Mouse (Mus musculus): ENCODE measurements at regions not wholly inside any gene's neighbourhood (a gene's known extent, or its start where the extent isn't known, plus 50 kb on each side); places are given as distances from the start of the nearest gene placed in this dataset.
"Not testable (repeated sequence)": the region's sequence is repeated elsewhere in the genome, so short reads cannot be mapped to it uniquely, and the experiment has no call there.

DNA sequence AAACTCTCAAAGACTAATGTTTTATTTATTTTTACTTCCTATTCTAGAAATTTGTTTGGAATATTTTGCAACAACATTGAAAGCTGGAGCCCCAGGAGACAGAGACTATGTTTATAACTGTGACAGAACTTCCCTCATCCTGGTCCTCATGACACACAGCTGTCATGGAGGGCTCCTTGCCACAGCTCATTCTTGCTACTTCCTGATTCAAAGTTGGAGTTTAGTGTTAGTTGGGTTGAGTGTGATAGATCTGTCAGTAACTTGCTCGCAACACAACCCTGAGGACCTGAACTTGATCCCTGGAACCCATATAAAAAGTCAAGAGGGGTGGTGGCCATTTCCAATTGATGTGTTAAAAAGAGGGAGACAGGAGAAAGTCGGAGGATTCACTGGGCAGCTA lies 328.3 kb upstream of the Nox3 start:
- no peak for DNase-seq (ENCODE audit: low spot score in 2 of 2)

DNA sequence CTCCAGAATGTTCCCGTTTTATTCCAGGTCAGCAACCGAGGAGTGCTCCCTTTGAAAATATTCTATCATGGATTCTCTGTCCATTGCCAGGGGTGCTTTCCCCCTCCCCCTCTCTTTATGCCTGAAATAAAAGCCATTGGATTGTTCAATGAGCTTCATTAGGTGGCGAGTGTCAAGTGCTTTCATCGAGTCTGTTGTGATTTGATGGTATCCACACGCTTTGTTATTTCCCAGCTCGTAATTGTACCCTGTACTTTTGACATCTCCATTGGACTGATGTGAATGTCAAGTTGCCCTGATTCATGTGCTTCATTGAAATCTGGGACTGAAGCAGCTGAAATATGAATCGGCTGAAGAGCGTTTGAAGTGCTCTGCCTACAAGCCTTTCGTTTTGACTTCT lies 333.1 kb upstream of the Nox3 start:
- DNase-seq (ENCODE audit: low spot score in 2 of 2) = no peak

DNA sequence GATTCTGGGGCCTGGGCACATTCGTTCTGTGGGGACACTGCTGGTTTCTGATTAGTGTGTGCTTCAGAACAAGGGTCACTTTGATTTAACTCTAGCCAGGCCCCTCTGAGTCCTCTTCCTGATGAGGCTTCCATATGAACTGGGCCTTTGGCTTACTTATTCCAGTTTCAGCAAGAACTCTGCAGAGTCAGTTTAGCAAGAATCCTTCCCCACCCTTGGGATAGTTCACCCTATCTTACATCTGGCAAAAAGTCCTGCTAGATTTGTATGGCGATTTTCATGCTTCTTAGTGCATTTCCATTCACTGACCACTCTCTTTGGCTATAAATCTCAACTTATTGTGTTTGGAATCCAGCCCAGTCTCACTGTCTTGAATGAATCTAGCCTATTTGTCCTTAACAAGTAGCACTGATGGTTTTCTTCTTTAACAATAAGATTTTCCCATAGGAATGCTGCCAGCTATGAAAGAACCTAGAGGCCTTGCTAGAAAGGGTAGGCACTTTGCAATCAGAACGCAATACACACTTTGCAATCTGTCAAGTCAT lies 338.8 kb upstream of the Nox3 start:
- DNase-seq (ENCODE audit: low spot score in 2 of 2) = no peak

DNA sequence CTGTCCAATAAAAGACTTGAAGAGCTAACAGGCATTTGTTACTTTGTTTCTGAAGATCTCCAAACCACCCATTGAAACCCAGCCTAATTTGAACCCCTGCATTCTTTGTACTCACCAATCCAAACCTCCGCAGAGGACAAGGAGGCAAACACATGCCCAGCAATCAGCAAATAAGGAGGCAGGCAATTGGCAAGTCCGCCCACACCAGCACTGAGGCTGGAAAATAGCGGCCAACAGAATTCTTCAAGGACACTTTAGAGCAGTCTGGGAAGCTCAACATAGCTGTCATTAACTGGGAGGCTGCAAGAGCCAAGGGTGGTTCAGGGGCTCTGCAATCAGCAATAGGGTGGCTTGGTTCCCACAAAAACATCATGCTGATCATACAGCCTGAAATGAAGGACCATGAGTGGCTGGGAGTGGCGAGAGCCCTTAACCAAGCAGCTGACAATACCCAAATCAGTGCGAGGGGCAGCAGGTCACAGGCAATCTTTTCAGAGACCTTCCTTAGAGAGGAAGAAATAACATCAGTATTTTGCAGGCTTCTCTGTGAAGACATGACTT lies 344.1 kb upstream of the Nox3 start:
- peak; percentile 7 to 11 for DNase-seq (ENCODE audit: low spot score in 2 of 2)

DNA sequence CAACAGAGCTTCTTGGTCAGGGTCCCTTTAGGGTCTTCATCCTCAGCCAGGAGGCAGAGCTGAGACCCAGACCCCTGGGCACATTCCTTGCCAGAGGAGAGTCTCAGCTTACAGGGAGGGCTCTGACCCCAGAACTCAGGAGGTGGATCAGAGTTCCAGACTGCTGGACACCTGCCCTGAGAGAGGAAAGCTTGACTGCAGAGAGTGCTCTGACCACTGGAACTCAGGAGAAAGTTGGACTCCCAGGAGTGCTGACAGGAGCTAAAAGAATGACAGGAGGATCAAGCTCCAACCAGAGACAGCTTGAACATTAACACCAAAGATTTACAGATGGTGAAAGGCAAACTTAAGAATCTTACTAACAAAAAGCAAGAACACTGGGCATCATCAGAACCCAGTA lies 364.1 kb upstream of the Nox3 start:
- not testable (repeated sequence) for DNase-seq (ENCODE audit: low spot score in 2 of 2)

DNA sequence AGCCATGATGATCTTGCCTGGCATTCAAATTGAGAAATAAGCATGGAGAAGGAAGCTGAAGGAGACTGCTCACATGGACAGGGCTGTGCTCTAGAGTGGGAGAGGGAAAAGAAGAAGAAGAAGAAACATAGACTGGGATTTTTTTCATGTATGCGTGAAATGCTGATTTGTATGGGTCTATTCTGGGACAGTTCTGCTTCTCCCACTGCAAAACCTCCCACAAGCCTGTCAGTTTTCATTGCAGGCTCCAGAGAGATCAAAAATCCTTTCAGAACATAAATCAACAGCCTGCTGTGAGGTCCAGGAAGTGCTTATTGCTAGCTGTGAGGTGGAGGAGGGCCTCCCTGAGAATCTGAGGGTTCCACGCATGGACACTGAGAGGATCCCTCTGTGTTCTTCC lies 377.3 kb upstream of the Nox3 start:
- DNase-seq (ENCODE audit: low spot score in 2 of 2) = peak in 1 of 2 experiments; percentile 4

DNA sequence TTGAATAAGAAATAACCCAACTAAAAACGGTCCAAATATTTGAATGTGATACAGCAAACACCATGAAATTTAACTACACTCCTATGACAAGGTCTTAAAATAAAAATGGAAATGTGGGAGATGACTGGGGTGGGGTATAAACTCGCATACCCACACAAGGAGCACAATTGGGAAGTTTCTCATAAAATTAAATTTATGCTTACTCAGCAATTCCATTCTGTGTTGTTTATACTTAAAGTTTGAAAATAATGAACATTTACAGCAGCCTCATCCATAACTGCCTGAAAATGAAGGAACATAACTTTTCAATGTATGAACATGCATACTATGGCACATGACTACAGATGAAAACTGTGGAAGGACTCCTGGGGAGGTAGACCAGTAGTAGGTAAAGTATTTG lies 384.5 kb upstream of the Nox3 start:
- DNase-seq (ENCODE audit: low spot score in 2 of 2) = no peak

DNA sequence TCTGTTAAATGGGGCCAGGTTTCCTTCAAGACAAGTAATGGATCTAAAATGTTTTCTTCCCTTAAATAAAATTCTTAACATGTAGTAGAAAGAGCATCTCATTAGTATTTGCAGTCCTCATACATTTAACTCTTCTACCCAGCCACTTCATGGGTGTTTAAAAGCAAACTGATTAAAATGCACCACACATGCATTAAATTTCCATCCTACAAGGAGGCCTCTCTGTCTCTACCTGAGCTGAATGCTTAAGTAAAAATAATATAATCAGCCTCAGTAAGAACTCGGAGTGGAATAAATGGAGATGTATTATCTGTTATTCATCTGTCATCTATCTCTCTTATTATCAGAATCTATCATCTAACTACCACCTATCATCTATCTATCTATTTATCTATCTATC lies 398.6 kb upstream of the Nox3 start:
- no peak for DNase-seq (ENCODE audit: low spot score in 2 of 2)

DNA sequence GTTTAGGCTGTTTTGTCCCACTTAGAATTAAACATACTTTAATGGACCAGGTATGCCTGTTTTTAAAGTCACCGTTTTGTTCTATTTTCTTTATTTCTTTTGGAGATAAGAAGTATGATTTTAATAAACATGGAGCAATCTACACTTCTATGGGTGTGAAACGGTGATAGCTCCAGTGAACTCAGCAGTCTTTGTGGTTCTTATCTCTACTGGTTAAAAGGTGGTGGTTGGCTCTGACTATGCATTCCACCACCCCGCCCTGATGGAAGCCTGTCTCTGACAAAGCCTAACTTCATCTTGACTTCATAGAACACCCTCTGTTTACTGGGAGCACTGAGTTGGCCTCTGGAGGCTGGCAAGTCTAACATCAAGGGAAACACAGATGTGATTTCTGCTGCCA lies 407.3 kb upstream of the Nox3 start:
- no peak for DNase-seq (ENCODE audit: low spot score in 2 of 2)

DNA sequence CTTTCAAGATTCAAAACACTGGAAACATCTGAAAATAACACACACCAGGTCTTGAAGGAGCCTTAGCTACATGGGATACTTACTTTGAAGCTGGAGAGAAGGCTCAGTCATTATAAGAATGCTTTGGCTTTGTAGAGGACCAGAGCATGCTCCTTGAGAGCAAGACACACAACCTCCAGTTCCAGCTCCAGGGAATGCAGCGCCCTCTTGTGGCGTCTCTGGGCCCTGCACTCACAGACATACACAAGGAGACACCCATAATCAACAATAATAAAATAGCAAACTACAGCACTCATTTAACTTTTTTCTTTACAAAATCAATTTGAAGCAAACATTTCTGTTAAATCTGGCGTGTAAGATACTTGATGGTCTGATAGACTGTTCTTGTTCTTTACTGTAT lies 413.2 kb upstream of the Nox3 start:
- DNase-seq (ENCODE audit: low spot score in 2 of 2) = peak; percentile 7 to 12

DNA sequence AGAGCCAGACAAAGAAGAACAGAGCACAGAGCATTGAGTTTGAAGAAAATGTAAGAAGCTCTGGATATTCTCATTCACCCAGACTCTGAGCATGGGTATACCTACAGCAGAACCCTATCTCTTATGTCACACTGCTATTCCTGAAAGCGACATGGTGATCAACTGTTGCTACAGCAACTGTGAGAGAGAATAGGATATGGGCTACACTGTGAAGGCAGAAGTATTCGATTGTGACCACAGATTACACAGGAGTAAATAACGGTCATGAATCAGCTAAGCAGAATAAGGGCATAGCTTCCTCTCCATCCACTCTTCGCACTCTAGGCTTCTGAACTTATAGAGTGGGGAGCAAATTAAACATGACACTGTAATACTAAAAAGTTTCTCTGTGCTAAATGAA lies 417.0 kb upstream of the Nox3 start:
- DNase-seq (ENCODE audit: low spot score in 2 of 2) = no peak

DNA sequence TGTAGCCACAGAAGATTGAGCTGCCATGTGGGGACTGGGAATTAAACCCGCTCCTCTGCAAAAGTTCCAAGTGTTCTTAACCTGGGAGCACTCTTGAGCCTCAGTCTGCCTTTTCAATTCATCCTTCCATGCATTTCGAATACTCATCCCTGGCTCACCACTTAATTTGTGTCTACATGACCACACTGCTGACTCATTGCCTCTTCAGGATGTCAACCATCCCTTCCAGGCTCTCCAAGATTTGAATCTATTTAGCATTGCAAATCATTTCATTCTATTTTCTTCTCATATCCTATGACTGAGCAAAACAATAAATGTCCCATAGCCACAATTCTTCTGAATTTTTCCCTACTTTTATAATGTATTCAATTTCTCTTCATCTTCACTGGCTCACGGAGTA lies 420.4 kb upstream of the Nox3 start:
- no peak for DNase-seq (ENCODE audit: low spot score in 2 of 2)

DNA sequence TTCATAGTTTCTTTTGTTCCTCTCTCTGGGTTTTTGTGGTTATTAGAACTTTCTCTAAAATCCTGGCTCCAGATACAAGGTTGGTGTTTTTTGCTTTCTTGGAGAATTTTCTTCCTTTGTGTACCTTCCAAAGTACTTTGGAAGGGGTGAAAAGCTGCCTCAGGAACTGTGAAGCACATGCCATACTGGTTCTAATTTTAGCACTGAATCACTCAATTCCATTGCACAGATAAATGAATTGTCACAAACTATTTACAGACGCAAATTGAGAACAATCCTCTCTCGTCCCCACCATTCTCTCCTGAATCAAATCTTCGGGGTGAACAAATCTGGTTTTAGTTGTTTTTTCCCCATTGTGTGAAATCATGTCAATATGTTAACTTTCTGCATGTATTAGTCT lies 437.6 kb upstream of the Nox3 start:
- DNase-seq (ENCODE audit: low spot score in 2 of 2) = no peak

DNA sequence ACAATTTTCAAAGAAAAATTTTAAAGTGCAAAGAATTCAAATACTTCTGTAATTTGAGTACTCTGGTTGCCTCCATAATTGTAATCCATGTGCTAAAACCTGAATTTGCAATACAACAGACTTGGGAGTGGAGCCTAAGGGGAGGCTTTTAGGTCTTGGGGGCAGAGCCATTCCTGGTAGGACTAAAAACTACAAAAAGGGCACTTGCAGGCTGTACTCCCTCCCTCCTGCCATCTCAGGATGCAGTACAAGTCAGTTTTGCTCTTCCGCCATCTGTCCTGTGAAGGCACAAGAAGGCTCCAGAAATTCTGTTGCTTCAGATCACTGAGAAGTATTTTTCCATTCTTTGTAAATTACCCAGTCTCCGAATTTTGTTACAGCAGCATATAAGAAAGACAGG lies 467.4 kb upstream of the Nox3 start:
- DNase-seq (ENCODE audit: low spot score in 2 of 2) = no peak

DNA sequence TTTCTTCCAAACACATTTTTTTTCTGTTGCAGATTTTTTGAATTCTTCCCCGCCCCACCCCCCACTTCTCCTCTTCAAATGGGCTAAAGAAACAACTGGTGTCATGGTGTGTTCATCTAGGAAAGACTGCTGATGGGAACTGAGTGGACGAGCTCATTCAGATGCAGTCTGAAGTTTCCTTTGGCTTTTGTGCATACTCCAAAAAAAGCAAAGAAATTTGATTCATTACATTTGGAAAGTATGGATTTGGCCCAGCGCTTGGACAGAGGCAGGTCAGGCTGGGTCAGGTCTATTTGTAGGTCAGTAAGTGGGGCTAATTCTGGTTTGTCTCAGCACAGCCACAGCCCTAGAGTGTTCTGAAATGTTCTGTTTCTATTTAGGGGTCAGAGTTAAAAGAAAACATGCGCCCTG lies 477.9 kb upstream of the Nox3 start:
- no peak for DNase-seq (ENCODE audit: low spot score in 2 of 2)

DNA sequence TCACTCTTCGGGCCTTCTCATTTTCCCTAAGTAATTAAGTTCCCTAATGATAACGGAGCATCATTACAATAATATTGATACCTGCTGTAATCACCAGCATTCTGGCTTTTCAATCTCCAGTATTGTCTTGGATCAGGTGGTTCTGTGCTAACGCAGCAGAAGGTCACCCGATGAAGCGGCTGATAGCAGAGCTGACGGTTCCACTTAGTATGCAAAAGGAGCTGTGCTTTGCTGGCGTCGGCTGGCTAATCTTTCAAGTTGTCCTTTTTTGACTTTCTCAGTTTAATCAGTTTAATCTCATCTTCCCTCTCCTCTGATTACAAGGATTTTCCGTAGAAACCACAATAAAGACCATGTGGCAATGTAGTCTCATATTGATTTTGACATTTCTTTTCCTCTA lies 478.9 kb upstream of the Nox3 start:
- no peak for DNase-seq (ENCODE audit: low spot score in 2 of 2)

DNA sequence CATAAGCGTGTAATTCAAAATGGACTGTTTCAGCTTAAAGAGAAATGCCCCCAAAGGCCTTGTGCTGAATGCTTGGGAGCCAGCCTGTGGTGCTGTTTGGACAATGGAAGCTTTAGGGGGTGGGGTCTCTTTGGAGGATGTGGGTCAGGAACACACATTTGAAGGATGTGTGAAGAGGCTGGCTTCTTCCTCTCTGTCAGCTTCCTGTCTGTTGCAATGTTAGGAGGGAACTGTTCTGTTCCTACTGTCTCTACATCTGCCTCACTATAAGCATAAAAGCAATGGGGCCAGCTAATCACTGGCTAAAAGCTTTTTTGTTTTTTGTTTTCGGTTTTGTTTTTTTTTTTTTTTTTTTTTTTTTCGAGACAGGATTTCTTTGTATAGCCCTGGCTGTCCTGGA lies 480.5 kb upstream of the Nox3 start:
- DNase-seq (ENCODE audit: low spot score in 2 of 2) = no peak

DNA sequence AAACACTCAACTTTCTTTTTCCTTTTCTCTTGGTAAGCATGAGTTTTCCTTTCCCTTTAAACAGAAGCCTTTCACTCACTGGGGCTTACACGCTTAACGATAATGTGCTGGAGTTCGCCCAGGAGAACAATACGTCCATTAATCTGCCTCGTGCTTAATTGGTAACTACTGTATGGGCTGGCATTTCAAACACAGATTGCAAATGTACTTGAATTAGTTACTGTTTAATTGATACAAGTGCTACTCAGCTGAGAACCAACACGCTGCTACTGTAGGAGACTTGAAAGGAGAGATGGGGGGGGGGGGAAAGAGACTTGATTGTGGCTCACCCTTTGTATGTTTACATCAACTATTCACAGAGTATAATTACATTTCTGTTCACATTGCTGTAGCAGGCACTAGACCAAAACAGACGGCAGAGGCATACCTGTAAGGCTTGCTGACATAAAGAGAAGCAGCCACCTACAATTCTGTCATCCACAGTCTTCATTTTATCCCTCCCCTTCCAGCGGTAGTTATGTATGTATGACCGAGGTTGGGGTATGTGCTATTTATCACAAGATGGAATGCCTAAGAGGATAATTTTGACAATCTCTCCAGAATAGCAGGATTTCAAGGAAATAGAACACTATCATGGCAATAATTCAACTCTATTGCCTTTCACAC lies 481.6 kb upstream of the Nox3 start:
- DNase-seq (ENCODE audit: low spot score in 2 of 2) = no peak

DNA sequence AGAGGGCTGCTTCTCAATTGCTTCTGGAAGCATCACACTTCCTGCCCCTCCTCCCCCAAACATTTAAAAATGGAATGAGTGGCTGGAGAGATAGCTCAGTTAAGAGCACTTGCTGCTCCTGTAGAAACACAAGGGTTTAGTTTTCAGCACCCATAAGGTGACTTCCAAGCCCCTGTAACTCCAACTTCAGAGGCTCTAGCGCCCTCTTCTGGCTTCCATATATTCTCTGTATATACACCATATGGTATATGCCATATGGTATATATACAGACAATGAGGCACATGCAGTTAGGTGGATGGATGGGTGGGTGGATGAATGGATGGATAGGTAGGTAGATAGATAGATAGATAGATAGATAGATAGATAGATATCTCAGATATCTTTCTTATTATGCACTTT lies 483.2 kb upstream of the Nox3 start:
- no peak for DNase-seq (ENCODE audit: low spot score in 2 of 2)

DNA sequence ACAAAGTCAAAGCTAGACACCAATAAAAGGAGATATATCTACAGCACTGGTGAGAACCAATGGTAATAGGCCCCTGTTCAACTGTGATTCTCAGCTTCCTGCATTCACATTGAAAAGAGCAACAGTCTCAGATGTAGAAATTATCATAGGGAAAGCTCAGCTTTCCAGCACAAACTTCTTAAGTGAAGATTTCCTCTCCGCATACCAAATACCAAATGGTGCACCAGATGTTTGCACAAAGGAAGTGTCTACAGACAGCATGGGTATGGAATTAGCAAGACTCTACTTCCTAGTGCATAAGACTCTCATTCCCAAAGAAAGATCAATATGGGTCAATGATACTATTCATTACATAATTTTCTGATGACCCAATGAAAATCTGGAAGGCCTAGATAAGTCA lies 486.0 kb upstream of the Nox3 start:
- no peak for DNase-seq (ENCODE audit: low spot score in 2 of 2)

DNA sequence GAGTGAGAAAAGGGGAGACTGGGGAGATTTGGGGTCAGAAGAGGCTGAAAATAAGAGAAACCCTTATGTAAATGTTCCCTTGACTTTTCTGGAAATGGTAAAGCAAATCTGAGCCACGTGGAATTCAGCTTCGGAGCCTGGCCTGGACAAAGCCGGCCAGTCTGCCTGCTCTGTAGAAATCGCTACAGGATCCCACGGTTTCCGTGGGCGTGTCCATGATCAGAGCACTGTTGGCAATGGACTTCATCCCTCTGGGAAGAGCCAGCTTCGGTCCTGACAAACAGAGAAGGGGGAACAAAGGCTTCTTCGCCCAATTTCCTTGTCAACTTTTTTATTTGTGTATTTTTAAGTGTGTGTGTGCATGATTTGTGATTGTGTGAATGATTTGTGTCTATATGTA lies 490.7 kb upstream of the Nox3 start:
- DNase-seq (ENCODE audit: low spot score in 2 of 2) = no peak

DNA sequence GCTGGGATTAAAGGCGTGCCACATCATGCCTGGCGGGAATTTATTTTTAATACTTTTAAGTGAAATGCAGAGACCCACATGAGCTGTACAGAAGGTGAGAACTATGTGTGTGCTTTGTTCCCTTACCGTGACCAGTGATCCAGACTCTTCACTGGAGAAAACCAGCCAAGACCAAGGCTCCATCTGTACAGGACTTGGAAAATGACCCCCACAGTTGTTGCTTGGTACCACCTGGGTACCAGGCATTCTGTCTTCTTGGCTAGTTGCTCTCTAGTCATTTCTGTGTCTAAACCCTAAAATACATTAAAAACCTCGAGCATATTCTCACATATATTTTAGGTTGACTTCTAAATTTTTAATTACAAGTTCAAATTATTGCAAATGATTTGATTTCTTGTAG lies 491.5 kb upstream of the Nox3 start:
- DNase-seq (ENCODE audit: low spot score in 2 of 2) = no peak

DNA sequence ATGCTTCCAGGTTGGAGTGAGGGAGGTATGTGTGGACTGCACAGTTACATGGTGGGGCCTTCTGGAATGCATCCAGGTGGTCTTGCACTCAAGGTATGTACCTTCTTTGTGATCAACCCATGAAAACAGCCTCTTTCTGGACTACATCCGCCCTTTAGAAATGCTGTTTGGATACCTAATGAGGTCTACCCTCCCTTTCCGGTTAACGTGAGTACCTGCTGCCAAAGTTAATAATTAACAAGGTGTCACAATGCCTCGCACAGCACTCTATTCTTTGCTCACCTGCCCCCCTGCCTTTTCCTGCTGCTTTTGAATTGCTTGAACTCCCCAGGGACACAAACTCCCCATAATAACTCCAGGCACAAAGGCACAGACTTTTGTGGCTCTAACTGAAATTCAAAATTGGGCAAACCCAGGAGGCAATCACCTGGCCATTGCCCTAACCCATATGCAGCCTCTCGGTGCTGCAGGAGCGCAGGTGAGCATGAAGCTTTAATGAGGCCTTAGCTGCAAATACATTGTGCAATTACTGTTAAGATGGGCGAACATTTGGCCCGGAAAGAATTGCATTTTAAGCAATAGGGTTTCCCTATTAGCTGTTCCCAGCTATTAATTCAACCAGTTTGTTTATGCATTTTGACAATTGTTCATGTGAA lies 500.9 kb upstream of the Nox3 start:
- no peak for DNase-seq (ENCODE audit: low spot score in 2 of 2)

Measured in frontal cortex, postnatal 14 days (tissue).